In the genomic region with DNA sequence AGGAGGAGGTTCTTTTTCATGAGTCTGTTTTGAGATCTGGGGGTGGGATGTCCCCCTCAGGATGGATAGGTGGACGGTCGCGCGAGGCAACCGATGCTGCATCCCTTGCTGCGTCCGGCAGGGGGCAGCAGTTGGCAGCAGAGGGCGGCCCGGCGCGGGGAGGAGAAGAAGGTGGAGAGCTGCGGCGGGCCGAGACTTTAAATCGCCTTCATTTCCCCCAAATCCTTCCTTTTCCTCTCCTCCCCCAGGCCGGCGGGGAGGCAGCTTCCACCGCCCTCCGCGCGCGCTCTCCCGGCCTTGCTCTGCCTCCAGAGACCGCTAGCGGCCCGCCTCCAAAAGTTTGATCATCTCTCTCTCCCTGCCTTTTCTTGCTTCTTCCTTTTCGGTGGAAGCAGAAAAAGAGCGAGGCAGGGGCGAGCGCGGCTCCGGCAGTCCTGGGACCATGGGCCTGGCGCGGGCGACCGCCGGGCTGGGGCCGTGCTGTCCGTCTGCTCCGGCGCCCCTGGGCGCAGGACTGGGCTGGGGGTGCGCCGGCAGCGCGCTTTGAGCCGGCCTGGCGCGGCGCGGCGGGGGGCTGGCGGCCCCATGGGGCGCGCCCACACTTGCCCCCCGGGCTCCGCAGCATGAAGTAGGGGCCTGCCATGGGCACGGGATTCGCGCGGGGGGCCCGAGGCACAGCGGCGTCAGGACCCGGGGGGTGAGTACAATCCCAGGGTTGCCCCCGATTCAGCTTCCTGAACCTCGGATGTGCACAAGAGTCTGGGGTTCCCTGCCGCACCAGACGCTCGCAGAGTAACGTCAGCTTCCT, we compare ENCODE assay signal across 8 mouse cellular contexts. TPM values are rescaled to one million over a fixed set of nuclear protein-coding genes. Genes with fewer than 3 reads are reported as not detected.
DNase-seq lines count a peak whose midpoint lies in the region; ATAC-seq and TF ChIP-seq lines count a peak whose summit lies in the region.

No protein-coding gene starts in this region.

- H3K4me1 ChIP-seq in bone marrow macrophage, adult 2 months (ENCODE audit: control insufficient read depth, insufficient read depth, low read length): no peaks in the 10 kb centered on the region
- peaks cover 13% of the 10 kb centered on the region; the same call in 1 of the 2 replicates for H3K4me1 ChIP-seq in embryonic fibroblast, embryonic 13.5 days (ENCODE audit: control insufficient read depth, insufficient read depth, low read length)
- H3K4me1 ChIP-seq in heart, embryonic 15.5 days (replicated peaks): peaks cover 44% of the 10 kb centered on the region
- H3K4me1 ChIP-seq in neural tube, embryonic 14.5 days (ENCODE audit: control insufficient read depth, insufficient read depth, low read length): peaks cover 19% of the 10 kb centered on the region
- peaks cover 19% of the 10 kb centered on the region for H3K4me1 ChIP-seq in testis, adult 2 months (ENCODE audit: control insufficient read depth, insufficient read depth, low read length)

- peak overlapping the region; percentile 42 for H3K4me3 ChIP-seq in bone marrow macrophage, adult 2 months (ENCODE audit: insufficient read depth, low read length)
- peak overlapping the region; percentile 43 for H3K4me3 ChIP-seq in embryonic fibroblast, embryonic 13.5 days (ENCODE audit: insufficient read depth, low read length)
- H3K4me3 ChIP-seq in heart, embryonic 15.5 days: peak overlapping the region; percentile 71
- peak overlapping the region; percentile 53 for H3K4me3 ChIP-seq in neural tube, embryonic 14.5 days (ENCODE audit: low read depth, low read length)
- peak overlapping the region; percentile 73 for H3K4me3 ChIP-seq in testis, adult 2 months (ENCODE audit: control insufficient read depth, low read depth, low read length)

- ATAC-seq in heart, embryonic 15.5 days (replicated peaks; ENCODE audit: insufficient number of reproducible peaks, insufficient read depth, low FRiP score, low read depth): peak; percentile 23; the same call in 1 of the 2 replicates
- peak; percentile 50 for ATAC-seq in neural tube, embryonic 14.5 days (ENCODE audit: low read depth)

- H3K27ac ChIP-seq in bone marrow macrophage, adult 2 months (ENCODE audit: insufficient read depth, low read depth, low read length): no peak overlapping the region
- H3K27ac ChIP-seq in embryonic fibroblast, embryonic 13.5 days (ENCODE audit: insufficient read depth, low read length): no peak overlapping the region
- H3K27ac ChIP-seq in heart, embryonic 15.5 days: peak overlapping the region; percentile 58
- 0 out of 2 replicates have a peak overlapping the region, but pooled peaks have one; percentile 28 for H3K27ac ChIP-seq in neural tube, embryonic 14.5 days (ENCODE audit: low read depth, low read length)
- H3K27ac ChIP-seq in testis, adult 2 months (ENCODE audit: control insufficient read depth, insufficient read depth, low read depth, low read length): no peak overlapping the region

- DNase-seq in CD4-positive helper T cell, adult 2 months (ENCODE audit: low read depth, low spot score): peak; percentile 57
- DNase-seq in kidney, postnatal 14 days: peak; percentile 88
- DNase-seq in lung, adult 18-20 months: peak; percentile 61 to 65

- no peaks in the 10 kb centered on the region for H3K36me3 ChIP-seq in heart, embryonic 15.5 days
- H3K36me3 ChIP-seq in neural tube, embryonic 14.5 days (ENCODE audit: control insufficient read depth, insufficient read depth, low read length): no peaks in the 10 kb centered on the region
- no peaks in the 10 kb centered on the region for H3K36me3 ChIP-seq in testis, adult 2 months (ENCODE audit: control insufficient read depth, insufficient read depth, low read length)

- H3K4me2 ChIP-seq in heart, embryonic 15.5 days: peak overlapping the region; percentile 99
- peak overlapping the region; percentile 100 for H3K4me2 ChIP-seq in neural tube, embryonic 14.5 days (ENCODE audit: low read depth, low read length)

- H3K27me3 ChIP-seq in heart, embryonic 15.5 days: peaks cover 36% of the 10 kb centered on the region
- H3K27me3 ChIP-seq in neural tube, embryonic 14.5 days (ENCODE audit: control insufficient read depth, insufficient read depth, low read length): peaks cover 19% of the 10 kb centered on the region
- H3K27me3 ChIP-seq in testis, adult 2 months (ENCODE audit: control insufficient read depth, insufficient read depth, low read length): no peaks in the 10 kb centered on the region

- TF ChIP-seq POLR2A in bone marrow macrophage, adult 2 months (IDR thresholded peaks at IDR 0.05; ENCODE audit: borderline replicate concordance, low read depth, low read length): no peak
- TF ChIP-seq POLR2A in embryonic fibroblast, embryonic 13.5 days (IDR thresholded peaks at IDR 0.05; ENCODE audit: low read depth, low read length): peak; percentile 70
- TF ChIP-seq POLR2A in testis, adult 2 months (IDR thresholded peaks at IDR 0.05; ENCODE audit: control insufficient read depth, low read depth, low read length): no peak

- TF ChIP-seq CTCF in bone marrow macrophage, adult 2 months (IDR thresholded peaks at IDR 0.05; ENCODE audit: low read depth, low read length): peak; percentile 79
- TF ChIP-seq CTCF in embryonic fibroblast, embryonic 13.5 days (IDR thresholded peaks at IDR 0.05; ENCODE audit: borderline replicate concordance, insufficient read depth, low read length): peak; percentile 92
- TF ChIP-seq CTCF in testis, adult 2 months (IDR thresholded peaks at IDR 0.05; ENCODE audit: control insufficient read depth, insufficient read depth, insufficient replicate concordance, low read depth, low read length): peak; percentile 89; the same call in 1 of the 2 replicates

- peak overlapping the region; percentile 71 for H3K9ac ChIP-seq in heart, embryonic 15.5 days
- peak overlapping the region; percentile 57 for H3K9ac ChIP-seq in neural tube, embryonic 14.5 days (replicated peaks; ENCODE audit: low read depth, low read length)

- no peaks in the 10 kb centered on the region for H3K9me3 ChIP-seq in heart, embryonic 15.5 days (replicated peaks)
- no peaks in the 10 kb centered on the region for H3K9me3 ChIP-seq in neural tube, embryonic 14.5 days (ENCODE audit: control insufficient read depth, low read length)

- WGBS in heart, embryonic 15.5 days: under 1% methylated on average over 71 of the region's 71 CpGs
- under 1% methylated on average over 63 of the region's 71 CpGs for WGBS in neural tube, embryonic 14.5 days

RNA-seq across cellular contexts. Expression of a gene that starts 1.6 kb away (rescaled TPM):
- polyA plus RNA-seq in bone marrow macrophage, adult 2 months (2012; ENCODE audit: insufficient read depth, insufficient read length, missing spikeins): 0.28 TPM in 1 of 2 replicates, not detected in the other
- 11.8 and 18.2 TPM in 2 replicates for polyA plus RNA-seq in embryonic fibroblast, embryonic 13.5 days (2011; ENCODE audit: insufficient read length, low read depth, missing spikeins)
- 4.4 and 6.1 TPM in 2 replicates for polyA plus RNA-seq in heart, embryonic 15.5 days (2015; fragmentation: Nextera tagmentation; extraction: Ambion mirVana)
- polyA plus RNA-seq in neural tube, embryonic 14.5 days (2014; fragmentation: Nextera tagmentation; extraction: Ambion mirVana): 1.2 and 3.1 TPM in 2 replicates
- polyA plus RNA-seq in testis, adult 2 months (2012; rRNA removed): 15.3 and 17.9 TPM in 2 replicates

RNA-seq across cellular contexts. Expression of a gene that starts 43.5 kb away (rescaled TPM):
- polyA plus RNA-seq in bone marrow macrophage, adult 2 months (2012; ENCODE audit: insufficient read depth, insufficient read length, missing spikeins): not detected in 2 replicates
- not detected in 2 replicates for polyA plus RNA-seq in embryonic fibroblast, embryonic 13.5 days (2011; ENCODE audit: insufficient read length, low read depth, missing spikeins)
- polyA plus RNA-seq in heart, embryonic 15.5 days (2015; fragmentation: Nextera tagmentation; extraction: Ambion mirVana): 0.13 and 0.48 TPM in 2 replicates
- polyA plus RNA-seq in neural tube, embryonic 14.5 days (2014; fragmentation: Nextera tagmentation; extraction: Ambion mirVana): 0.13 TPM in 1 of 2 replicates, not detected in the other
- polyA plus RNA-seq in testis, adult 2 months (2012; rRNA removed): 0.04 TPM in 1 of 2 replicates, not detected in the other

Comparison
In these comparisons a context has a peak if more than half of its experiments do, and no peak if none do; other contexts are left out.
1. H3K27ac ChIP-seq: peak in heart, embryonic 15.5 days (single experiment) and neural tube, embryonic 14.5 days (single experiment); none in bone marrow macrophage, adult 2 months (single experiment), embryonic fibroblast, embryonic 13.5 days (single experiment) and testis, adult 2 months (single experiment).
2. Peak in every context shown above with its lines, with median percentiles within 50 percentile points of each other: DNase-seq, H3K4me3 ChIP-seq and CTCF ChIP-seq.